Mouse (Mus musculus): ENCODE measurements at regions not wholly inside any gene's neighbourhood (a gene's known extent, or its start where the extent isn't known, plus 50 kb on each side); places are given as distances from the start of the nearest gene placed in this dataset.

DNA sequence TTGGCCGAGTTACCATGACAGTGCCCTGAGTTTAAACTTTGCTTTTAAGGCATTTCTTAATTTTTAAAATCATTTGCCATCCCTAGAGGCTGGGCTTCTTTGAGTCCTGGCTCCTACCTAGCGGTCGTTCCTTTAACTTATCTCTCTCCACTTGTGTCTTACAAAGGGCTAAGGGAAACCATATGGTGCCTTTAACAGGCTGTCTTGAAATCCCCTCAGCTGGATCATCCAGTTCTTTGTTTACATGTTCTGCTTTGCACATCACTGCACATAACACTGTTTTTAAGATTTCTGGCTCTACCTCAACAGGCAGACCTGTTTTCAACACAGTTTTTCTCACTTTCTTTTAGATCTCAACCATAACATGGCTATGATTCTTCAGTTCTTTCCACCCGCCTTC is 50.4 kb upstream of the Hspb3 start:
- WGBS = 67% methylated on average over 4 of the region's 4 CpGs

More for the DNA sequence above, 50.4 kb upstream of the Hspb3 start:
- H3K27me3 ChIP-seq (ENCODE audit: control insufficient read depth, insufficient read depth, low read length) = no peaks in the 10 kb centered on the region
- no peaks in the 10 kb centered on the region for H3K36me3 ChIP-seq (ENCODE audit: control insufficient read depth, insufficient read depth, low read length)
- intact Hi-C loops (cut with DNase I) = no loop called here
- H3K4me3 ChIP-seq = no peak overlapping the region
- H3K79me2 ChIP-seq (replicated peaks; ENCODE audit: control insufficient read depth, insufficient read depth, low read length) = no peaks in the 10 kb centered on the region
- H3K27ac ChIP-seq = no peak overlapping the region
- no peak for DNase-seq
- no peak for TF ChIP-seq EP300 (IDR thresholded peaks at IDR 0.05; ENCODE audit: insufficient read depth, low read depth, low read length)
- no peak for TF ChIP-seq POLR2A (IDR thresholded peaks at IDR 0.05; ENCODE audit: insufficient read depth, low read depth, low read length)
- no peak for TF ChIP-seq CTCF (IDR thresholded peaks at IDR 0.05)
- H3K9ac ChIP-seq (ENCODE audit: low read depth, low read length) = no peak overlapping the region
- no peaks in the 10 kb centered on the region for H3K4me1 ChIP-seq (ENCODE audit: control insufficient read depth, insufficient read depth, low read length)
